Mouse (Mus musculus) C2C12 (cell line): ENCODE results near the gene Slc5a8.

Experiments used
- CEBPB ChIP-seq: IDR thresholded peaks from one replicate; pipeline ENCODE4 v1.6.1; 2011; ENCODE audit warnings: low read depth, mild to moderate bottlenecking, control low read depth, moderate library complexity
- CTCF ChIP-seq: IDR thresholded peaks from one replicate; pipeline ENCODE4 v1.5.1; 2011; ENCODE audit not compliant: control insufficient read depth, insufficient read depth, insufficient read length
- FOSL1 ChIP-seq: IDR thresholded peaks from one replicate; pipeline ENCODE4 v1.8.0; 2011; ENCODE audit warnings: mild to moderate bottlenecking, low read length; ENCODE audit not compliant: poor library complexity, insufficient read depth, severe bottlenecking
- MAX ChIP-seq: IDR thresholded peaks from one replicate; pipeline ENCODE4 v1.6.1; 2011; ENCODE audit warnings: mild to moderate bottlenecking, control low read depth
- MYOD1 ChIP-seq: IDR thresholded peaks from one replicate; pipeline ENCODE4 v1.6.1; 2011; ENCODE audit warnings: low read depth; ENCODE audit not compliant: control insufficient read depth, insufficient read length
- MYOG ChIP-seq: IDR thresholded peaks from one replicate; pipeline ENCODE4 v1.6.1; 2011; ENCODE audit not compliant: control insufficient read depth, insufficient read length; ENCODE audit errors: extremely low read depth
- USF1 ChIP-seq: IDR thresholded peaks from one replicate; pipeline ENCODE4 v1.6.1; 2011; ENCODE audit warnings: low read depth, mild to moderate bottlenecking, control low read depth, moderate library complexity

DNA sequence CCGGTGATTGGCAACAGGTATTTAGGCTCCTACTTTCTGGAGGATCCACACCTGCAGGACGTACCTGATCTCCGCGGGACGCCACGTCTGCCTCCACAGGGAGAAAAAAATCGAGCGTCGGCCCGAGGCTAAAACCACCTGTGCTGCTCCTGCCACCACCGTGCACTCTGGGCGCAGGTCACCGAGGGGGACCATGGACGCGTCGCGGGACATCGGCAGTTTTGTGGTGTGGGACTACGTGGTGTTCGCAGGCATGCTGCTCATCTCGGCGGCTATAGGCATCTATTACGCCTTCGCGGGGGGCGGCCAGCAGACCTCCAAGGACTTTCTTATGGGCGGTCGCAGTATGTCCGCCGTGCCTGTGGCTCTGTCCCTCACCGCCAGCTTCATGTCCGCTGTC lies 322 bp downstream of the Slc5a8 start:
- TF ChIP-seq CTCF (no peak), USF1 (no peak), MYOD1 (no peak), FOSL1 (no peak), MYOG (no peak), CEBPB (no peak), MAX (no peak)
